Mouse (Mus musculus) olfactory bulb, adult 2 months (tissue): ENCODE measurements around the gene Rcc1. TPM values are rescaled to one million over a fixed set of nuclear protein-coding genes. Genes with fewer than 3 reads are reported as not detected.
A peak's percentile ranks its signal among the peaks of the same experiment; 100 is the strongest.
"Not testable (repeated sequence)": the region's sequence is repeated elsewhere in the genome, so short reads cannot be mapped to it uniquely, and the experiment has no call there.

Source experiments
- H3K27ac ChIP-seq: fragments of 200-500 bp; 2 replicates; pipeline ENCODE4 v1.5.1; 2012; ENCODE audit warnings: low read depth, low read length; ENCODE audit not compliant: insufficient read depth
- H3K4me1 ChIP-seq: fragments of 200-500 bp; 2 replicates; pipeline ENCODE4 v1.6.1; 2012; ENCODE audit warnings: low read length; ENCODE audit not compliant: control insufficient read depth, insufficient read depth
- H3K4me3 ChIP-seq: fragments of 200-500 bp; 2 replicates; pipeline ENCODE4 v1.5.1; 2012; ENCODE audit warnings: mild to moderate bottlenecking, low read depth, low read length, moderate library complexity; ENCODE audit not compliant: insufficient read depth
- CTCF ChIP-seq: fragments of 200-500 bp; IDR thresholded peaks from 2 replicates; pipeline ENCODE4 v1.5.1; 2012; ENCODE audit warnings: low read depth, mild to moderate bottlenecking, low read length, moderate library complexity; ENCODE audit not compliant: insufficient read depth
- POLR2A ChIP-seq: fragments of 200-500 bp; IDR thresholded peaks from 2 replicates; pipeline ENCODE4 v1.6.1; 2012; ENCODE audit warnings: mild to moderate bottlenecking, low read depth, low read length, moderate library complexity; ENCODE audit not compliant: insufficient read depth
- WGBS: fragments of 180-500 bp; shearing (Covaris S2); methylation state at CpG from one replicate; pipeline ENCODE4 v1.1.7; 2018; 5-methylcytosine and 5-hydroxymethylcytosine counted together
- polyA plus RNA-seq: library from polyadenylated mRNA; stranded (reverse); fragments of >200 nt; gene quantifications from 2 replicates; pipeline ENCODE4 v1.2.4, GENCODE M21; 2012; ENCODE audit warnings: low replicate concordance; ENCODE audit not compliant: missing spikeins, insufficient read depth, insufficient read length

Rcc1 gene
- polyA plus RNA-seq, 1 experiment: not detected

- TF ChIP-seq POLR2A: no peak
- TF ChIP-seq CTCF: no peak
- 65% methylated on average over 6 of the region's 6 CpGs for WGBS
- Histone ChIP-seq H3K4me3 (no peak overlapping the region), H3K4me1 (peaks cover 10% of the 10 kb centered on the region), H3K27ac (no peak overlapping the region)
These were observed 51.9 kb downstream of the Rcc1 start for GRCm38 (mm10) chr4:132301486-132301885.

GRCm38 (mm10) chr4:132299849-132300248, 53.6 kb downstream of the Rcc1 start:
- H3K4me1 ChIP-seq: peaks cover 10% of the 10 kb centered on the region

GRCm38 (mm10) chr4:132295696-132296390, 57.6 kb downstream of the Rcc1 start:
- no peak overlapping the region for H3K4me3 ChIP-seq
- H3K27ac ChIP-seq: no peak overlapping the region
- WGBS: 64% methylated on average over 8 of the region's 8 CpGs
- no peaks in the 10 kb centered on the region for H3K4me1 ChIP-seq
- TF ChIP-seq POLR2A: no peak
- TF ChIP-seq CTCF: no peak

More at GRCm38 (mm10) chr4:132299849-132300248, 53.6 kb downstream of the Rcc1 start:
- WGBS: 72% methylated on average over 1 of the region's 1 CpGs
- H3K27ac ChIP-seq: no peak overlapping the region
- no peak overlapping the region for H3K4me3 ChIP-seq
- TF ChIP-seq CTCF (no peak), POLR2A (no peak)

GRCm38 (mm10) chr4:132293682-132294240, 59.6 kb downstream of the Rcc1 start:
- no peak for TF ChIP-seq CTCF
- TF ChIP-seq POLR2A: no peak
- Histone ChIP-seq H3K4me1 (no peaks in the 10 kb centered on the region), H3K27ac (no peak overlapping the region), H3K4me3 (no peak overlapping the region)
- WGBS: 87% methylated on average over 7 of the region's 7 CpGs

- TF ChIP-seq CTCF: peak; percentile 50; the same call in 1 of the 2 replicates
- no peak for TF ChIP-seq POLR2A
- Histone ChIP-seq H3K27ac (no peak overlapping the region), H3K4me3 (no peak overlapping the region), H3K4me1 (no peaks in the 10 kb centered on the region)
- 40% methylated on average over 4 of the region's 4 CpGs for WGBS
These were observed 60.4 kb downstream of the Rcc1 start for GRCm38 (mm10) chr4:132292988-132293387.

GRCm38 (mm10) chr4:132291624-132292335, 61.6 kb downstream of the Rcc1 start:
- H3K27ac ChIP-seq: no peak overlapping the region
- H3K4me1 ChIP-seq: no peaks in the 10 kb centered on the region
- 83% methylated on average over 12 of the region's 12 CpGs for WGBS
- no peak overlapping the region for H3K4me3 ChIP-seq
- no peak for TF ChIP-seq POLR2A
- no peak for TF ChIP-seq CTCF

GRCm38 (mm10) chr4:132291056-132291455, 62.3 kb downstream of the Rcc1 start:
- 93% methylated on average over 4 of the region's 4 CpGs for WGBS
- H3K4me1 ChIP-seq: no peaks in the 10 kb centered on the region
- no peak overlapping the region for H3K27ac ChIP-seq
- TF ChIP-seq POLR2A (no peak), CTCF (no peak)
- H3K4me3 ChIP-seq: no peak overlapping the region

GRCm38 (mm10) chr4:132288840-132289239, 64.6 kb downstream of the Rcc1 start:
- not testable (repeated sequence) for H3K4me3 ChIP-seq, H3K27ac ChIP-seq, H3K4me1 ChIP-seq
- WGBS: 73% methylated on average over 3 of the region's 5 CpGs

Other genes with a start within 250 kb of the Rcc1 start
- gene Oprd1, start 209.1 kb downstream of the Rcc1 start, polyA plus RNA-seq: not detected in 2 replicates
- gene Ythdf2, start 141.3 kb downstream of the Rcc1 start, polyA plus RNA-seq: not detected in 2 replicates
- not detected in 2 replicates for gene Gmeb1, start 92.0 kb downstream of the Rcc1 start, polyA plus RNA-seq
- not detected in 2 replicates for gene Taf12, start 79.2 kb downstream of the Rcc1 start, polyA plus RNA-seq
- gene Rab42, start 50.2 kb downstream of the Rcc1 start, polyA plus RNA-seq: not detected in 2 replicates
- not detected in 2 replicates for gene Trnau1ap, start 24.1 kb downstream of the Rcc1 start, polyA plus RNA-seq
- not detected in 2 replicates for gene Phactr4, start 68.9 kb upstream of the Rcc1 start, polyA plus RNA-seq
- not detected in 2 replicates for gene Med18, start 110.3 kb upstream of the Rcc1 start, polyA plus RNA-seq
- not detected in 2 replicates for gene Sesn2, start 156.9 kb upstream of the Rcc1 start, polyA plus RNA-seq
- not detected in 2 replicates for gene Atpif1, start 180.1 kb upstream of the Rcc1 start, polyA plus RNA-seq
- gene Dnajc8, start 181.9 kb upstream of the Rcc1 start, polyA plus RNA-seq: 577 TPM in 1 of 2 replicates, not detected in the other
- not detected in 2 replicates for gene Ptafr, start 210.5 kb upstream of the Rcc1 start, polyA plus RNA-seq